Mouse (Mus musculus): ENCODE data around the gene Gucd1.

GRCm38 (mm10) chr10:75443017-75443416 lies 74.8 kb downstream of the Gucd1 start:
- TF ChIP-seq CTCF (IDR thresholded peaks at IDR 0.05; ENCODE audit: control insufficient read depth, insufficient read depth, low read length) (no peak), POLR2A (IDR thresholded peaks at IDR 0.05; ENCODE audit: borderline replicate concordance, control insufficient read depth, low read depth, low read length) (no peak)
